Mouse (Mus musculus): ENCODE results near the gene Pprc1.

Gene Pprc1

GRCm38 (mm10) chr19:46056388-46056946, 11.8 kb downstream of the Pprc1 start:
- peak; percentile 90 for DNase-seq (ENCODE audit: low spot score)

GRCm38 (mm10) chr19:46056947-46057607, 12.4 kb downstream of the Pprc1 start:
- peak; percentile 78 for DNase-seq (ENCODE audit: low spot score)

- no peak for DNase-seq (ENCODE audit: low spot score)
Measured at GRCm38 (mm10) chr19:46058466-46058865, 13.8 kb downstream of the Pprc1 start.

GRCm38 (mm10) chr19:46060845-46061244, 16.2 kb downstream of the Pprc1 start:
- DNase-seq (ENCODE audit: low spot score) = no peak

- no peak for DNase-seq (ENCODE audit: low spot score)
Measured at GRCm38 (mm10) chr19:46068054-46068453, 23.4 kb downstream of the Pprc1 start.

GRCm38 (mm10) chr19:46073285-46073684, 28.6 kb downstream of the Pprc1 start:
- no peak for DNase-seq (ENCODE audit: low spot score)

- no peak for DNase-seq (ENCODE audit: low spot score)
Measured at GRCm38 (mm10) chr19:46074266-46074665, 29.6 kb downstream of the Pprc1 start.

GRCm38 (mm10) chr19:46075616-46076607, 31.2 kb downstream of the Pprc1 start, which contains the start of gene Nolc1:
TSS of gene Nolc1 (plus strand) at chr19:46075863.
- peak; percentile 98 for DNase-seq (ENCODE audit: low spot score)

- DNase-seq (ENCODE audit: low spot score) = no peak
Measured at GRCm38 (mm10) chr19:46078535-46078934, 33.8 kb downstream of the Pprc1 start.

- DNase-seq (ENCODE audit: low spot score) = no peak
Measured at GRCm38 (mm10) chr19:46085185-46085584, 40.5 kb downstream of the Pprc1 start.

- DNase-seq (ENCODE audit: low spot score) = no peak
Measured at GRCm38 (mm10) chr19:46086337-46086736, 41.7 kb downstream of the Pprc1 start.

GRCm38 (mm10) chr19:46087871-46088270, 43.2 kb downstream of the Pprc1 start:
- no peak for DNase-seq (ENCODE audit: low spot score)

GRCm38 (mm10) chr19:46091641-46092040, 47.0 kb downstream of the Pprc1 start:
- DNase-seq (ENCODE audit: low spot score) = no peak

GRCm38 (mm10) chr19:46094144-46094543, 49.5 kb downstream of the Pprc1 start:
- no peak for DNase-seq (ENCODE audit: low spot score)

GRCm38 (mm10) chr19:46095291-46095690, 50.6 kb downstream of the Pprc1 start:
- no peak for DNase-seq (ENCODE audit: low spot score)

GRCm38 (mm10) chr19:46096396-46096795, 51.7 kb downstream of the Pprc1 start:
- DNase-seq (ENCODE audit: low spot score) = no peak

- DNase-seq (ENCODE audit: low spot score) = no peak
Measured at GRCm38 (mm10) chr19:46099561-46099960, 54.9 kb downstream of the Pprc1 start.

- no peak for DNase-seq (ENCODE audit: low spot score)
Measured at GRCm38 (mm10) chr19:46103437-46104186, 58.9 kb downstream of the Pprc1 start.

- no peak for DNase-seq (ENCODE audit: low spot score)
Measured at GRCm38 (mm10) chr19:46104187-46104557, 59.5 kb downstream of the Pprc1 start.

- no peak for DNase-seq (ENCODE audit: low spot score)
Measured at GRCm38 (mm10) chr19:46110214-46110613, 65.5 kb downstream of the Pprc1 start.

- no peak for DNase-seq (ENCODE audit: low spot score)
Measured at GRCm38 (mm10) chr19:46110781-46111180, 66.1 kb downstream of the Pprc1 start.

- DNase-seq (ENCODE audit: low spot score) = no peak
Measured at GRCm38 (mm10) chr19:46114617-46115016, 69.9 kb downstream of the Pprc1 start.

All from ovary, adult 18-20 months (tissue).